Mouse (Mus musculus) gastrocnemius, adult 18-20 months (tissue): Measurements from ENCODE around the gene Hs2st1. TPM values are rescaled to one million over a fixed set of nuclear protein-coding genes. Genes with fewer than 3 reads are reported as not detected.

Source experiments
- DNase-seq: peaks from one replicate; pipeline ENCODE4 v3.0.0; 2021; ENCODE audit warnings: low spot score
- total RNA-seq, 2 experiments: library from RNA; stranded (reverse); gene quantifications; 2 replicates each; pipeline ENCODE4 v1.2.3; 2021

Hs2st1 gene
- total RNA-seq, 2 experiments from 2014 or later: 10.8 to 12.5 TPM

DNA sequence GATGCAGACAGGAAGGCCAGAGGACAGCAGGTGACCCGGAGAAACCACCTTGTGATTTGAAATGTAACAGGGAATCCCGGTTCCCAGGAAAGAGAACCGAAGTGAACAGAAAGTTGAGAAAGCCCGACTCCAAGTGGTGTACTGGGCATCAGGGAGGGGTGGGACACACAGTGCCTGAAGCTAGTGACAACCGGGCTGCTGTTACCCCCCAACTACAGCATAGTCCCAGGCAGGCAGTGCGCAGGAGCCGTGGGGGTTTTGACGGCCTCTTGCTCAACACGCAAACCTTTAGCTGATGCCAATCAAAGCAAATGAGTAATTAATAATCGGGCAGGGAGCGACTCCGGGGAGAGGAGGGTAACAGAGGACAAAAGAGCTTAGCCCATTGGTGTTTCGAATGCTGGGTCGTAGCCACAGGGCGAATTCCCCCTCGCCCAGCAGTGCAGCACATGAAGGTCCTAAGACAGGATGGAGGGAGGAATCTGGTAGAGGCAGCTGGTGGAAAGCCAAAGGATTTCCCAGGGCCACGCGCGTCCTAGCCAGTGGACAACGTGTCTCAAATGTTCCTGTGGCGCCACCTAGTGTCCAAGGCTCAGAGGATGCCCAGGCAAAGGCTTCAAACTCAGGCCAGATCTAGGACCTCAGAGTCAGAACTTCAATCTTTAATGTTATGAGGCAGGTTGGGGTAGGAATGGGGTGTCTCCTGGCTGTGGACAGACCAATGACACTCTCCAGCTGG, 170.5 kb downstream of the Hs2st1 start:
- DNase-seq: peak; percentile 78

DNA sequence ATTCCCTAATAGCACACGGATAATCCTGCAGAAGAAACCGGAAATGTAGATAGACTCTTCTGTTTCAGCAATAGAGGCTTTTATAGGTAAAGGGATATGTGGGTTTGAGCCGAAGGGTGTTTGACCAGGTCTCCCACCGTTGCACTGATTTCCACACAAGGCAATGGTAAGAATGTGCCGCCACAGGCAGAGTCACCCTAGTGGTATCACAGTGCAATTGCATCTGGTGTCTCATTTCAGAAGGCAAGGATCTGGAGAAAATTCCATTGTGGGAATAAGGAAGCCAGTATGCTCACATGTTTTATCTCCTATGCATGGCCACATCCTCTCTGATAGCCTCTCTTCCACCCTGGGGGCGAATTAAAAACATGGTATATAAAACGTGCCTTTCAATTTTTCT, 171.8 kb downstream of the Hs2st1 start:
- DNase-seq: no peak

DNA sequence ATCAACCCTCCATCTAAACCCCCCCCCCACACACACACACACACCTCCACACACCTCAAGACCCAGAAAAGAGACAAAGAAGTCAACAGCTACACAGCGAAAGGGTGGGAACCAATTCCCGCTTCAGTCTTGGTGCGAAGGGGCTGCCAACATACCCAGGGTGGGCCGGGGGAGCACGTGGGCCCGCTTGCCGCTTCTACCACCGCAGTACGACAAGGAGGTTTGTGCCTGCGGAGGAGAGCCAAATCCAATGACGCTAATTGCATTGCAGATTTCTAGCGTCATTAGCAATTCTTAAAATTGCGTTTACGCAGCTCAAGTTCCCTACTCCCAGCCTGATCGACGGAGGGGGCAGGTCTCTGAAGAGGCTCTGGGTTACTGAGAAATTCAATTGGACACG, 173.5 kb downstream of the Hs2st1 start:
- DNase-seq: no peak

DNA sequence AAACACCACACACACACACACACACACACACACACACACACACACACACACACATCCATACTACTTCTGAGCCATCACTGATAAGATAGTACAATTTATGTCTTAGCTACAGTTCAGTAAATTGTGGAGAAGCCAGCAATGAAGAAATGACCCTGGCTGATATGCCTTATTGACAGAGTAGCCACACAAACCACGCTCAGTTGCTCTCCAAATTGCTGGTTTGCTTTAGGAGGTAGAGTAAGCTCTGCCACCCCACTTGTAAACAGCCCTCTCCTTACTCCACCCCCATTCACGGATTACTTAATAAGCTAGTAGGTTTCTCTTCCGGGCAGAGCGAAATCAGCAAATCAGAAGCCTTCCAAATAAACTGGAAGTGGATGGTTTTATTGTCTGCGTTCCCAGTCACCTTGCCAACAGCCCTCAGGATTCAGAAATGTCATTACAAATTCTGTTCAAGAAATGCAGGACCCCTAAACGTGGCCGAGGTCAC, 175.5 kb downstream of the Hs2st1 start:
- DNase-seq: no peak

DNA sequence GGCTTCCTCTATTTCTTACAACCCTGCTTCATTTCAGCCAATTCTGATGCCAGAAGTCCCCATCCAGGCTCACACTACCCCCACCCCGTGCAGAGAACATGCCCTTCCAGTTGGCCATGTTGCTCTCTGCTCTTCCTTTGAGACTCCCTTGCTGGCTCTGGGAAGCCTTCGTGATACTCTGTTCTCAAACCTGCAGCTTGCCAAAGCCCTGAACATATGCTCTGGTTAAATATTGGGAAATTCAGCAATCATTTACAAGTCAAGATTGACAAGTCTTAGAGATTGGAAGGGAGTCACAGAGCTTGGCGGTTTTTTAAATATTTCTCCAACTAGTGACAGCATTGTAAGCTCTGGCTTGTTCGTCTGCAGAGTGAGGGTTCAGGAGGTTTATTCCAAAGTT, 183.5 kb downstream of the Hs2st1 start:
- DNase-seq: no peak

DNA sequence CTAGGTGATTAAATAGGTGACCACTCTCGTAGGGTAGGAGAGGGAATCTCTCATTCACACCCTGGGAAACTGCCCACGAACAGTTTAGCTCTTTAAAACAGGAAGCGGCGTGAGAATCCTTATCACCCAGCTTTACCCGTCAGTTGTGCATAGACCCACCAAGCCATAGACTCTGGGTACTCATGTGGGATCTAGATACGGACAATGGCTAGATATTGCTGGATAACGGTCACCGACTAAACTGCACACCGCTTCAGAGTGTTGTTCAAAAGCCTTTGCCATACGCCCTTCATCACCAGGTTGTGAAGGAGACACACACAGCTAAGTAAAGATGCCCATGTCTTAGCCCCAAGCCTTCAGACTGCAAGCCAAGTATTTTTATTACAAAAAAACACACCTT, 185.3 kb downstream of the Hs2st1 start:
- no peak for DNase-seq

DNA sequence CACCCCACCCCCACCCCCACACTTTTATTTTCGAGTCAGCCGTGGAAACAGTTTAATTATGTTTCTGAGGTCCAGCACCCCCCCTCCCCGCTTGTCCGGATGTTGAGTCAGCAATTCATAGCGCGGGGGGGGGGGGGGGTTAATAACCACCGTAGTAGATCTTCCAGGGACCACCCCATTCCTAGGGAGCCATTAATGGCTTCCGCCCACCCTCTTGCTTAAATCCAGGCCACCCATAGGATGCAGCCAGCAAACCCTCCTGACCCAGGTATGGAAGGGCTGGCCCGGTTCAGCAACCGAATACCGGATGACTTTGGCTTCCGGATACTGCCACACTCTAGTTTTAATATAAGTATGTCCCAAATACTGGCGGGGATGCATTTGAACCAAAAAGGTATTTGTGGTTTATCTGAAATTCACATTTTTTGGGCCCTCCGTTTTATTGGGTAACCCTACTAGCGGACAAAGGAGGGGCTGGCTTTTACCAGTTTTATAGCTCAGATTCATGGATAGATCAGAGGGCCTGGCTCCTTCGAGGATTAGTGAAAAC, 188.5 kb downstream of the Hs2st1 start:
- no peak for DNase-seq

DNA sequence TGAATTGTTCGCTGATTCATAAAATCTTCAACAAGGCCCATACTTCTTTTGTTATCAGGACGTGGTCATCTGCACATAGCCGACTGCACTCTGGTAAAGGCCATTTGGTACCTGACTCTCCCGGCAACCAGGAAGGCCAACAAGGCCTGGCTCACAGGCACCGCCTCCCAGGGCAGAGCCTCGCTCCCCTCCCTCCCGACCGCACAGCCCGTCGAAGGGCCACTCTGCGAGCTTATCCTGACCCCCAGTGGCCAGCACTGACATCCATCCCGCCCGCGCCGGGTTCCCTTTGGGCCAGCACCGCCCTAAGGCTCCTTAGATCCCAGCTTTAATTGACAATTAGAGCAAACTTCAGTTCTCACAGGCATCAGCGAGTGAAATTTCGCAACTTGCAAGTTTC, 189.1 kb downstream of the Hs2st1 start:
- DNase-seq: peak; percentile 72

DNA sequence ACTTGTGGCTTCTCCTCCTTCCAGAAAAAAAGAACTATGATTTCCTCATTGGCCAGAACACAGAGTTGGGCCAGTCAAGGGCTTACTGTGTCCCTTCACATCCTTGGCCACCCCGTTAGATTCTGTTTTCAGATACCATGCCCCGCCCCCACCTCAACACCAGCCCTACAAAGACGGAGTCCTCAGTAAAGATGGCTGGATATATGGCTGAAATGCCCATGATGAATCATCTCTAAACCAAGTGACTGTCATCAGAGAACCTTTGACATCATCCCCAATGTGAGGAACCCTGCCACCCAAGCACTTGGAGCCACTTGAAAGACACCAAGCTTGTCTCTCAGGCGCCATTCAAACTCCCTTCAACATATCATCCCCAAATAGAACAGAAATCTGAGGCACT, 190.2 kb downstream of the Hs2st1 start:
- DNase-seq: no peak

Other genes with a start within 250 kb of the Hs2st1 start
- 100 to 1,000 TPM; 109 to 111 TPM for gene Selenof, start 123 bp upstream of the Hs2st1 start, total RNA-seq
- 100 to 1,000 TPM; 332 to 386 TPM for gene Sh3glb1, start 150.2 kb upstream of the Hs2st1 start, total RNA-seq
- gene Clca3a1, start 190.8 kb upstream of the Hs2st1 start, total RNA-seq: under 1 TPM; 0.09 to 0.18 TPM
- gene Clca3a2, start 249.3 kb upstream of the Hs2st1 start, total RNA-seq: not detected